Mouse (Mus musculus): ENCODE results near the gene 4930442H23Rik.

Gene 4930442H23Rik

GRCm38 (mm10) chr10:81145778-81146177, 37.9 kb downstream of the 4930442H23Rik start:
- no peak for DNase-seq (ENCODE audit: low read depth, low spot score)

DNA sequence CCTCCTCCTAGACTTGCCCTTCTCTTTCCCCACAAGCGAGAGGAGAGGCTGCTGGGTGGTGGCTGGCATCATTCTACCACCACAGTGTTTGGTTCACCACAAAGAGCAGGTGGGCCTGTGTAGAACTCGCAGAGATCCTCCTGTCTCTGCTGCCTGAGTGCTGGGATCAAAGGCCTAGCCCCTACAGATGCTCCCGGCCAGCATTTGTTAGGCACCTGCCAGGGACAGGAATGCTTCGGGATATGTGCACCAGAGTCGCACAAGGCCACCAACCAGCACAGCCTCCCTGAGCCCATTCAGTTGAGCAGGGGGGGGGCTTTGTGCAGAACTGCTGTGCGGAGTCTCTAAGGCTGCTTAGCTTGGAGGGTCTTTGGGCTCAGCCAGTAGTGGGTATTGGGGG, 38.3 kb downstream of the 4930442H23Rik start:
- DNase-seq (ENCODE audit: low read depth, low spot score) = no peak

DNA sequence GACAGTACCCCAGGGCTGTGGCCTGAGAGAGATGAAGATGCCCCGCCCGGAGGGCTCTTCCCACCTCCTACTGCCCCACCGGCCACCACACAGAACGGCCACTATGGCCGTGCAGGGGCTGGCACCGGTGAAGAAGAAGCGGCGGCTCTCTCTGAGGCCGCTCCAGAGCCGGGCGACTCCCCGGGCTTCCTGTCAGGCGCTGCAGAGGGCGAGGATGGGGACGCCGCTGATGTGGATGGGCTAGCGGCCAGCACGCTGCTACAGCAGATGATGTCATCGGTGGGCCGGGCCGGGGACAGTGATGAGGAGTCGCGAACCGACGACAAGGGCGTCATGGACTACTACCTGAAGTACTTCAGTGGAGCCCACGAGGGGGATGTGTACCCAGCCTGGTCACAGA, 39.0 kb downstream of the 4930442H23Rik start:
- DNase-seq (ENCODE audit: low read depth, low spot score) = no peak

DNA sequence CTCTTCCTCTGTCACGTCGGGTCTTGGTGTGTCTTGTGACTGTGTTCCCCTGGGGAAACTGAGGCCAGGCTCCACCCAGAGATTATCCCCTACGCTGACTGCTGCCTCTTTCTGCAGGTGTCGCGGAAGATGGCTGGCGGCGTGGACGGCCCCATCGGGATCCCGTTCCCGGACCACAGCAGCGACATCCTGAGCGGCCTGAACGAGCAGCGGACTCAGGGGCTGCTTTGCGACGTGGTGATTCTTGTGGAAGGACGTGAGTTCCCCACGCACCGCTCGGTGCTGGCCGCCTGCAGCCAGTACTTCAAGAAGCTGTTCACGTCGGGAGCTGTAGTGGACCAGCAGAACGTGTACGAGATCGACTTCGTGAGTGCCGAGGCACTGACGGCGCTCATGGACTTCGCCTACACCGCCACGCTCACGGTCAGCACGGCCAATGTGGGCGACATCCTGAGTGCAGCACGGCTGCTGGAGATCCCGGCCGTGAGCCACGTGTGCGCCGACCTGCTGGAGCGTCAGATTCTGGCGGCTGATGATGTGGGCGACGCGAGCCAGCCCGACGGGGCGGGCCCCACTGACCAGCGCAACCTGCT, 39.7 kb downstream of the 4930442H23Rik start:
- DNase-seq (ENCODE audit: low read depth, low spot score) = no peak

DNA sequence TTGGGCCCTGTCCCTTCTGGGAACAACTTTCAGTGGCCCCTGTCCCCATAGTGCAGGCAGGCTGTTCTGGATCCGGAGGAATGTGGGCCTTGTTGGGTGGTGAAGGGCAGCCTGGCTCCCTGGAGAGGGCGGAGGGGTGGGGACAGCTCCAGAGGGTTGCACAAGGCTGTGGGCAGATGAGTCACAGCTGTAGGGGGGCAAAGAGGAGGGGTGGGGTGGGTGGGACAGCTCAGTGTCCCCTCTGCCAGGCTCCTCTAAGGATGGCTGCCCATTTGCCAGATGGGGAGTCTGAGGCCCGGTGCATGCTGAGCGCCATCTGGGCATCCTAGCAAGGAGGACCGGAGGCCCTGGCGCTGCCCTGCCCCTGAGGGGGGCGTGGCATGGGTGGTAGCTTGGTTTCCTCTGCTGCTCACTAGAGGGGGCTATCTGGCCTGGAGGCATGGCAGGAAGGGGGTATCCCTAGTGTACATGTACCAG, 40.5 kb downstream of the 4930442H23Rik start:
- DNase-seq (ENCODE audit: low read depth, low spot score) = no peak

DNA sequence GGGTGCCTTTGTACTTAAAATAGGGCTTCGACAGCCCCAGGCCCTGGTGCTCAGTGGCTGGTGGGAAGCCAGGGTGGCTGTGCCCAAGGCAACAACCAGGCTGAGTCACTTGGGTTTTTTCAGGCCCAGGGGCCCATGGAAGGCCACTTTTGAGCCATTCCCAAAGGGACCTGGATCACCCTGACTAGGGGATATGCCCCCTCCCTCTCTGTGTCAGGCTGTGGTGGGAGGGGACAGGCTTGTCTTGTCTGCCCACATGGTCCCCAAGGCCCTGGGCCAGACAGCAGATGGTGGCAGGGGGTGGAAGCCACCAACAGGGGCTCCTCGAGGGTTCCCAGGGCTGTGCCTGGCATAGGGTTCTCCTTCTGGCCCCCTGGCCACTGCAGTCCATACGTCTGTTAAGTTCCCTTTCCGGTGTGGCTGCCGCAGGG, 41.1 kb downstream of the 4930442H23Rik start:
- DNase-seq (ENCODE audit: low read depth, low spot score) = no peak

DNA sequence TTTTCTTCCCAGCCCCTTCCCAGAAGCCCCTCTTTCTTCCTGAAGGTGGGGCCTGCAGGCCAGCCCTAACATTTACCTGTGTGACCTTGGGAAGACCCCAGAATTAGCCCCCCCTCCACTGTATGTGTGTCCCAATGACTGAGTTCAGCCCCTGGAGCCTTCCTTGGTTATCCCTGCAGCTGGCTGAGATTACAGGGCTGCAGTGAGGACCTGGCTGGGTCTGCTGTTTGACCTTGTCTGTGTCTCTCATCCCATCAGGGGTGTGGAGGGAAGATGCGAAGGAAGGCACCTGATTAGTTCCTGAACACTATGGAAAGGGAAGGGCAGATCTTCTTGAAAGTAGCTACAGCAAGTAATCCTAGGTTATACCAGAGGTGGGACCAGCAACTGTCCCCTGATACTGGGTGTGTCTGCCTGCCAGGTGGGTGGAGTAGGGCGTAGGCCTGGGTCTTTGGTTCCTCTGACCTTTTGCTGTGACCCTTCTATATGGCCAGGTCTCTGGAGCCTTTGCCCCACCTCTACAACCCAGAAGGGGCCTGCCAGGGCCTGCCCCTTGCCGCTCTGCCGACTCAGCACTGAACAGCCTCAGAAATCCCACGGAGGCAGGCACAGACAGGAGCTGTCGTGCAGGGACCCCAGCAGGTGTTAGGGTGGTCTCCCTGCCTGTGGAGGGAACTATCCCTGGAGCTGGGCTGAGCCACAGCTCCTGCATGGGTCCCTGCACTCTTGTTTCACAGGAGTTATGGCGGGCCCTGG, 42.0 kb downstream of the 4930442H23Rik start:
- no peak for DNase-seq (ENCODE audit: low read depth, low spot score)

DNA sequence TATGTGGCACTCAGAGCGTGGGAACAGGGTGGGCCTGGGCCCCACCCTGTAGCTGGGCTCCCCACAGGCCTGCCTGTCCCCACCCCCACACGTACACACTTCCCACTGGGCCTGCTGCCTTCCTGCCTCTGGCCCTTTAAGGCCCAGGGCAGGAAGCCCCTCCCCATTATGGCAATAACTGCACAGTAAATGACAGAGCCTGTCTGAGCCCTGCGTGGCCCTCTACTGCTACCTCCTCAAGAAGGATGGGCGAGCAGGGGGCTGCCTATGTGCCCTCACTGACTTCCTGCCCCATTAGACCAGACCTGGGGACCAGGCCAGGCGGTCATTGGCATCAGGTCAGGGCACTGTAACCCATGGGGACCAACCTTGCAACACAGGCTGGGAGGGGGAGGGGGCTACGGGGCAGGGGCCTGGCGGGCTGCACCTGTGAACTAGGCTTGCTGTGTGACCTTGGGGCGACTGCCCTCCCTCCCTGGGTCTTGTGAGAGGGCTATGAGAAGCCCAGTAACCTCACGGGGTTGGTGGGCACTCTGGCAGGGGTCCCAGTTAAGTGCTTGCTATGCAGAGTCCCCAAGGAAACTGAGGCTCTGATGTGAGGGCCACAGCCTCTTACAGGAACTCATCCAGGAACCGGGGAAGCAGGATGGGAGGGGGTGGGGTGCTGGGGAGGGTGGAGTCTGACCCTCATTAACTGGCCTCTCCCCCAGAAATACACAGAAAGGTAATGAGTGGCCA, 42.8 kb downstream of the 4930442H23Rik start:
- no peak for DNase-seq (ENCODE audit: low read depth, low spot score)

GRCm38 (mm10) chr10:81140005-81140404, 43.6 kb downstream of the 4930442H23Rik start:
- DNase-seq (ENCODE audit: low read depth, low spot score) = no peak

DNA sequence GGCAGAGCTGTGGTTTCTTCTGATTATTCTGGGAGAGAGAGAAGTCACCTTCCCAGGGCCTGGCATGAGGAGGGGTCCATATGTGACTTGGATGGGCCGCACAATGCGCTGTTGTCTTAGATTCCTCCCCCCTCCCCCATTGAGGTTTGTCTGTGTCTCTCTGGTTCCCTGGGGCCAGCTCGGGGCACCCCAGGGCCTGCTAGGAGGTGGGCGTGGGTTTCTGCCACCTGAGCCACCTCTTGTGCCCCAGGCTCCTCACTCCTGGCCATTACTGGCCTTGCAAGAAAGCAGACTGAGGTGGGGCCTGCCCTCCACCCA, 44.2 kb downstream of the 4930442H23Rik start:
- no peak for DNase-seq (ENCODE audit: low read depth, low spot score)

DNA sequence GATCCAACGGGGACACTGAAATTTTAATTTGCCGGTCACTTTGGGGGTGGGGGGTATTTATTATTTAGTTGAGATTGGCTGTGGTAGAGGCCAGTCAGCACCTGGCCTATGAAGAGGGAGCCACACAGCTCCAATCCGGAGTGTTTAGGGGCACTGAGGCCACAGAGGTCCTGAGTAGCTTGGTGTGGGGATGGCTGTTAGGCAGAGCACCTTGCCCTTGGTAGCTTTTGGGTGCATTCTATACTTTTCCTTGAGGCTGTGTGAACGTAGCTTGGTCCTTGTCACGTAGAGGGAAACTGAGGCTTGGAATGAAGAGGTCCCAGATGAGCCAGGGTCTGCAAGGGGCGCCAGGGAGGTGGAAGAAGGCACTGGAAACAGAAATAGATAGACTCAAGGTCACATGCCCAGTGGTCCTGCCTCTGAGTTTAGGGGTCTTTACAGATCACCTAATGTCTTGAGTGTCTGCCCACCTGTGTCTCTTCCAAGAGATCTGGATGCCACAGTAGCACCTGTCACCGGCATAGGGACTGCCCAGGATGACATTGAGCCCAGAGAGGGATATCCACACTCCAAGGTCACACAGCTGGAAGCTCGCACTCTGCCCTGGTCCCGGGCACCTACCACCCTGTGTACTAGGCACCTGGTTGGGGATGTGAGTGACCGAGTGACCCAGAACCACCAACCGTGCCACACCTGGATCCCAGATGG, 44.7 kb downstream of the 4930442H23Rik start:
- no peak for DNase-seq (ENCODE audit: low read depth, low spot score)

DNA sequence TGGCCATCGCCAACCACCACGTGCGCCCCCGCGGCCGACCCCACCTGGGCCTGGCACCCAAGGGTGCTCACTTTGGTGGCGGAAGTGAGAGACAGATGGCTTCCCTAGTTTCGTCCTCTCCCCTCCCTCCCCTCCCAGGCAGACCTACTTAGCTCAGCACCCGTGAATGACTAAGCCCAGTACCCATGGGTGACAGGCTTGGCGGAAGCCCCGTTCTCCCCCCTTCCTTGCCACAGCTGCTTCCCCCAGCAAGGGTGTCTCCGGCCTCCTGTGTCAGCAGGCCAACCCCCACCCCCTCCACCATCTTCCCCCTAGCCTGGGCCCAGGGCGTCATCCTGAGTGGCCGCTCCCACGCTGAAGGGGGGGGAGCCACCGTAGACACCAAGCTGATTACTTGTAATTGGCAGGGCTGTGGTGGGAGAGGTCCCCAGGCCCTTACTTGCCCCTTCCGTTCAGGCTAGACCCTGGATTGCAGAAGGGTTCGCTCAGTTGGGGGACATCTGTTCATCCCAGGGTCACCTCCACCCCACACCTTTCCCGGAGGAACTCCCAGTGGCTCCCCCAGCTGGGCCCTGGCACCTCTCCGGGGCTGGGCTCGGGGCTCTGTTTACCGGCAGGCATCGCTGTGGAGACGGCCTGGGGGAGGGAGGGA, 45.4 kb downstream of the 4930442H23Rik start:
- peak; percentile 88 for DNase-seq (ENCODE audit: low read depth, low spot score)

DNA sequence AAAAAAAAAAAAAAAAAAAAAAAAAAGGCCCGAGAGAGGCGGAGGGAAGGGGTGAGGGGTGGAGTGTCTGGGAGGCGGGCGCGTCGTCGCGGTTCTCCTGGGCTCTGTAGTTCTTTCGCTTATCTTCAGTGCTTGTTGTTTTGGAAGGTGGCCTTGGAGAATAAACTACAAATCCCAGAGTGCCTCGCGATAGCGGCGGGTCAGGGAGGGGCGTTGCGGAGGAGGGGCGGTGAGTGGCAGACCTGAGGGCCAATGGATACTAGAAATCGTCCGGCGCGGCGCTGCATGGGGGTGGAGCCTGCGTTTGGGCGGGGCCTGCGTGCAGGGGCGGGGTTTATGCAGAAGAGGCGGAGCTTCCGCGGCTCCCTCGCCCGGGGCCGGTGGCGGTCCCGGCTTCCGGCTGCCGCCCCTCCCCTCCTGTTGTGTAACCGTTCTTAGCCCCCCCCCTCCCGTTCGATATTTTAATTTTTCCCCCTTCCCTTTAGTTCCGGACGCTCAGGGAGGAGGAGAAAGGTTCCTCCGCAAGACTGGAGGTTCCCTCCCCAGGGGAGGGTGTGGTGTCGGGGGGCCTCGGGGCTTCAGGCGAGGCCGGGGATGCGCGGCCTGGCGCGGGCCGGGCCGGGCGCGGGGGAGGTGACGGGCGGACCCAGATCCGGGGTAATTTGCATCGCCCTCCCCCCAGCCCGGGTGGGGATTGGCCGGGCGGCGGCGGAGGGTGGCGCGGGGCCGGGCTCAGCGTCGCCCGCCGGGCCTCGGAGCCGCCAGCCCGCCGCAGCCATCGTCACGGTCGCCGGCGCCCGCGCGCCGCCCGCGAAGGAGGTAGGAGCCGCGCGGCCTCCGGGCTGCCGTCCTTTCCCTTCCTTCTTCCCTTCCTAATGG, 46.2 kb downstream of the 4930442H23Rik start:
- DNase-seq (ENCODE audit: low read depth, low spot score) = peak; percentile 99

DNA sequence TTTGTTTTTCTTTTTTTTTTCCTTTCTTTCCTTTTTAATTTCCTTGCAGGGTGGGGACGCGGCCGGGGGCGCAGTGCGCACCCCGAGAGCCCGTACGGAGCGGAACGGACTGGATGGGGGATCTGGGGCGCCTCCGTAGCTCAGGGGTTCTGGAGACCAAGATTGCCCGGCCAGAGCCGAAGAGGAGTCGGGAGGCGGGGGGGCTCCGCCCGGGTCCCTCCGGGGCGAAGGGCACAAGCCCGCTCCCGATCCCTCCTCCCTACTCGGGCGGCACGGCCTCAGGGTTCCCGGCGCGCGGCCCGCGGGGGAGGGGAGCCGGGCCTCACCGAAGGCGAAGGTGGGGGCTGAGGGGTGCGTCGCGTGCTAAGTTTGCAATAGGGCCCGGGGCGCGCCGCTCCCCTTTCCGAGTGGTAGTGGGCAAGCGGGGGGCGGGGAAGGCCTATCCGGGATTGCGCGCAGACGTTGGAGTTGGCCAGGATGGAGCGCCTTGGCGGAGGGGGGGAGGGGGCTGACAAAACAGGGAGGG, 46.9 kb downstream of the 4930442H23Rik start:
- DNase-seq (ENCODE audit: low read depth, low spot score) = peak; percentile 89

DNA sequence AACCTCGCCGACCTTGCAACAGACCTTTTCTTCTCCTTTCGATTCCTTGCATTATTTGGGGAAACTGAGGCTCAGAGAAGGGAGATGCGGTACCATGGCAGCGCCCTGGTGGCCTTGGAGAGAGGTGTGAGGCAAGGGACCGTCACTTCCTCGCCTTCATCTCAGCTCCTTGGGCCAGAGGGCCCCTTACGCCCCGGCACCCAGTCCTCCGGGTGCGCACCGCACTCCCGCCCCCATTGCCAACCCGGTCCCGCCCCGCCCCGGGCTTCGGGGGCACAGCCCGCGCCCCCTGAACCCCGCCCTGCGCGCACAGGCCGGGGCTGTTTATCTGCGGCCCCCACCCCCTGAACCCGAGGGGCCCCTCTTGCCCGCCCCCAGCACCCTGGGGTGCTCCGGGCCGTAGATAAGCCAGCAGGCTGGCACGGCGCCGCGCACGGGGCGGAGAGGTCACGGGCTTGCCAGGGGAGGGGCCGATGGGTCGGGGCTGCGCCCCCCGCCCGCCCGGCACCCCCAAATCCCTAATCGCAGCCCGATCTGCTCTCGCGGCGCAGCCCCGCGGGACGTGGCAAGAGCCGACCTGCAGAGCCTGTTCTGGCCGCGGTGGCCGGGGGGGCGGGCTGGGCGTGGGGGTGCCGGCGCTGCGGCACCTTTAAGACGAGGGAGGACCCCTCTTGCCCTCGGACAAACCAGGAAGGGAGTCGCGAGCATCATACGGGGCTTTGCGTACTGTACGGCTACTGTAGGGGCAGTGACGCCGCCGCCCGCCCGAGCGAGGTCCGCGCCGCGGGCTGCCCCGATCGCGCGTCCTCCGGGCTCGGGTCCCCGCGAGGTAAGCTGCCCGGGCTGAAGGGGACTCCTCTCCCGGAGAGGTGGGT, 47.6 kb downstream of the 4930442H23Rik start:
- peak; percentile 92 for DNase-seq (ENCODE audit: low read depth, low spot score)

DNA sequence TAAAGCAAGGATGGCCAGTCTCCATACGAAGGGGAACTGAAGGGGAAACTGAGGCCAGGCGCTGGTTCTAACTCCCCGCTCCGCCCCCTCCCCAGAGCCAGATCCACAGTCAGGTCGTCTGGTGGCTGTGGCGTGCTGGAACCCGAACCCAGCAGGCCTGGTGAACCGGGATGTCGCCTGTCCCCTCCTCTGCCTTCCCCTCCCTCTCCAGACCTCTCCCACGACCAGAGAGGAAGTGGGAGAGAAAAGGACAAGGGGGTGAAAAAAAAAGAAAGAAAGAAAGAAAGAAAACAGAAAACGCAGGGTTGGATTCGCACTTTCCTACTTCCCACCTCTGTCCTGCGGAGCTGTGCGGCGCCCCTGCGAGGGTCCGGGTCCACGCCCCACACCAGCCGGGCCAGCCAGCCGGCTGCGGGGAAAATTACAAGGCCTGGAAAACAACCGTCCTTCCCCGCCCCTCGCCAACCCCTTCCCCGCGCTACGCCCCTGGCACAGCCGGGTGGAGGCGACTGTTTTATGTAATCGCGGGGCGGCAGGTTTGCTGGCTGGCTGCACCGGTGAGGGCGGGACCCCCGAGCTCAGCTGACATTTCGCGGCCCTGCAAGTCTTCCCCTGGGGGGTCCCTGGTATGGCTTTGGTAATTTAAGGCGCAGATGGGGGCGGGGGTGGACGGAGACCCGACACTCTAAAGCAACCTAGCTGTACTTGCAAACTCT, 48.5 kb downstream of the 4930442H23Rik start, which contains the start of gene Zbtb7a:
Zbtb7a (plus strand) TSS at position 255 of the 716 bp plus-strand sequence.
- peak; percentile 68 for DNase-seq (ENCODE audit: low read depth, low spot score)

- peak; percentile 98 for DNase-seq (ENCODE audit: low read depth, low spot score)
Observed at GRCm38 (mm10) chr10:81134181-81134587, 49.5 kb downstream of the 4930442H23Rik start.
